Mouse (Mus musculus) kidney, embryonic 14.5 days (tissue): Measurements from ENCODE around the gene Srl. TPM values are rescaled to one million over a fixed set of nuclear protein-coding genes. Genes with fewer than 3 reads are reported as not detected.

Experiments used
- ATAC-seq: fragments of 200-750 bp; cut with Nextera tagmentation; 2 replicates; pipeline ENCODE4 v1.8.0; 2017; ENCODE audit warnings: moderate number of reproducible peaks, mild to moderate bottlenecking, moderate TSS enrichment, moderate library complexity; ENCODE audit not compliant: low FRiP score, low TSS enrichment
- H3K27ac ChIP-seq: fragments of 300-500 bp; sonication (generic); 2 replicates; pipeline ENCODE4 v1.5.1; 2014; ENCODE audit warnings: low read depth, mild to moderate bottlenecking, low read length, moderate library complexity, mixed read lengths
- H3K27me3 ChIP-seq: fragments of 300-500 bp; sonication (generic); 2 replicates; pipeline ENCODE4 v1.6.1; 2014; ENCODE audit warnings: mild to moderate bottlenecking, low read length; ENCODE audit not compliant: control insufficient read depth, insufficient read depth
- H3K36me3 ChIP-seq: fragments of 300-500 bp; sonication (generic); 2 replicates; pipeline ENCODE4 v1.6.1; 2014; ENCODE audit warnings: low read length, mixed read lengths; ENCODE audit not compliant: control insufficient read depth, insufficient read depth
- H3K4me1 ChIP-seq: fragments of 300-500 bp; sonication (generic); 2 replicates; pipeline ENCODE4 v1.6.1; 2014; ENCODE audit warnings: low read length, mixed read lengths; ENCODE audit not compliant: control insufficient read depth, insufficient read depth
- H3K4me2 ChIP-seq: fragments of 300-500 bp; sonication (generic); replicated peaks from 2 replicates; pipeline ENCODE4 v1.6.1; 2014; ENCODE audit warnings: low read depth, mild to moderate bottlenecking, low read length
- H3K4me3 ChIP-seq: fragments of 300-500 bp; sonication (generic); 2 replicates; pipeline ENCODE4 v1.5.1; 2014; ENCODE audit warnings: mild to moderate bottlenecking, low read length
- H3K9ac ChIP-seq: fragments of 300-500 bp; sonication (generic); 2 replicates; pipeline ENCODE4 v1.6.1; 2014; ENCODE audit warnings: low read depth, mild to moderate bottlenecking, low read length, moderate library complexity
- H3K9me3 ChIP-seq: fragments of 300-500 bp; sonication (generic); 2 replicates; pipeline ENCODE4 v1.6.1; 2016; ENCODE audit warnings: low read length; ENCODE audit not compliant: control insufficient read depth
- WGBS: fragments of 180-500 bp; shearing (Covaris S2); extraction: QIAGEN DNeasy Blood & Tissue Kit; methylation state at CpG from one replicate; pipeline ENCODE4 v1.1.7; 2014; 5-methylcytosine and 5-hydroxymethylcytosine counted together
- polyA plus RNA-seq: library from polyadenylated mRNA; unstranded; fragments of >200 nt; fragmentation: Nextera tagmentation; extraction: Ambion mirVana; gene quantifications from 2 replicates; pipeline ENCODE4 v1.2.1, GENCODE M21; 2014

Srl gene
- polyA plus RNA-seq, 1 experiment from 2014 or later: 21.1 TPM

GRCm38 (mm10) chr16:4497762-4498607, 43.6 kb downstream of the Srl start:
- no peak overlapping the region for H3K4me2 ChIP-seq
- H3K4me3 ChIP-seq: no peak overlapping the region
- H3K27ac ChIP-seq: no peak overlapping the region
- no peaks in the 10 kb centered on the region for H3K9me3 ChIP-seq
- H3K9ac ChIP-seq: no peak overlapping the region
- 52% methylated on average over 8 of the region's 8 CpGs for WGBS
- H3K36me3 ChIP-seq: no peaks in the 10 kb centered on the region
- H3K27me3 ChIP-seq: no peaks in the 10 kb centered on the region
- ATAC-seq: peak; percentile 34; the same call in 1 of the 2 replicates
- peaks cover 7% of the 10 kb centered on the region for H3K4me1 ChIP-seq

GRCm38 (mm10) chr16:4496470-4496869, 45.1 kb downstream of the Srl start:
- H3K36me3 ChIP-seq: peaks cover 2% of the 10 kb centered on the region; the same call in 1 of the 2 replicates
- H3K4me2 ChIP-seq: no peak overlapping the region
- H3K9ac ChIP-seq: no peak overlapping the region
- H3K4me1 ChIP-seq: peaks cover 8% of the 10 kb centered on the region
- 84% methylated on average over 3 of the region's 3 CpGs for WGBS
- ATAC-seq: no peak
- H3K4me3 ChIP-seq: no peak overlapping the region
- no peaks in the 10 kb centered on the region for H3K9me3 ChIP-seq
- no peaks in the 10 kb centered on the region for H3K27me3 ChIP-seq
- H3K27ac ChIP-seq: no peak overlapping the region

GRCm38 (mm10) chr16:4495861-4496260, 45.8 kb downstream of the Srl start:
- Histone ChIP-seq H3K4me2 (no peak overlapping the region), H3K9ac (no peak overlapping the region), H3K4me3 (no peak overlapping the region), H3K9me3 (no peaks in the 10 kb centered on the region), H3K36me3 (peaks cover 2% of the 10 kb centered on the region; the same call in 1 of the 2 replicates), H3K27me3 (no peaks in the 10 kb centered on the region), H3K27ac (no peak overlapping the region), H3K4me1 (peaks cover 8% of the 10 kb centered on the region)
- 76% methylated on average over 5 of the region's 5 CpGs for WGBS
- no peak for ATAC-seq

DNA sequence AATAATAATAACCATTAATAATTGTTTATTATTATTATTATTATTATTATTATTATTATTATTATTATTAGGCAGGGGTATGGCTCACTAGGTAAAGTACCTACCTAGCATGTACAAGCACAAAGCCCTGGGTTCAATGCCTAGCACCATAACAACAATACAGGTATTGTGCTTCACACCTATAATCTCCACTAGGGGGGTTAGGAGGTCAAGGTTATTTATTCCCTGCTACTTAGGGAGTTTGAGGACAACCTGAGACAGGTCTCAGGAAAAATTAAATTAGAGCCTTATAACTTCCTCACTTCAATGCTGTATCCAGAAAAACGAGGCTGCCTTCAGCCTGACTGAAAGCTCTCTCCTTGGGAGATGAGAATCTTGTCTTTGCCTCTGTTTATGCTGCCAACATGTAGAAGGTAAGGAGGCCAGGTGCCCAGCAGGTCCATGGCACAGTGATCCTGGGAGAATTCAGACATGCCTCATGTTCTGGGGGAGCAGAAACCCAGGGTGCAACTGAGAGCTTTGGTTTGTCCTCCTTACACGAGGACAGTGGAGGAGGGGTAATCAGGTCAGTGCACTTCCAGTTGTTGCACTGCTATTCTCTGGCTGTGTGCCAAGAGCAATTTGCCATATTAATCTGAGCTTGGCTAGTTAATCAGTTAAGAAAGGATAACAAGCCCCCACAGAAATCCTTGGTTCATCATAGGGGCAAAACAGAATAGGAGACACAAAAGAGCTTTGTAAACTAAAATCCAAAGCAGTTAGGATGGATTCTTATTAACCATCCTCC, 48.6 kb downstream of the Srl start:
- H3K27ac ChIP-seq: peak overlapping the region; percentile 56; the same call in 1 of the 2 replicates
- no peak for ATAC-seq
- no peak overlapping the region for H3K4me3 ChIP-seq
- H3K9ac ChIP-seq: no peak overlapping the region
- WGBS: 39% methylated on average over 2 of the region's 2 CpGs
- H3K27me3 ChIP-seq: no peaks in the 10 kb centered on the region
- peaks cover 11% of the 10 kb centered on the region for H3K4me1 ChIP-seq
- no peaks in the 10 kb centered on the region for H3K9me3 ChIP-seq
- H3K36me3 ChIP-seq: peaks cover 2% of the 10 kb centered on the region; the same call in 1 of the 2 replicates
- no peak overlapping the region for H3K4me2 ChIP-seq

GRCm38 (mm10) chr16:4489114-4489624, 52.4 kb downstream of the Srl start:
- H3K4me2 ChIP-seq: no peak overlapping the region
- peaks cover 11% of the 10 kb centered on the region for H3K36me3 ChIP-seq
- peaks cover 7% of the 10 kb centered on the region; the same call in 1 of the 2 replicates for H3K4me1 ChIP-seq
- peak; percentile 90 for ATAC-seq
- H3K27me3 ChIP-seq: no peaks in the 10 kb centered on the region
- peak overlapping the region; percentile 71; the same call in 1 of the 2 replicates for H3K27ac ChIP-seq
- H3K9me3 ChIP-seq: no peaks in the 10 kb centered on the region
- no peak overlapping the region for H3K4me3 ChIP-seq
- H3K9ac ChIP-seq: no peak overlapping the region
- 71% methylated on average over 11 of the region's 11 CpGs for WGBS

DNA sequence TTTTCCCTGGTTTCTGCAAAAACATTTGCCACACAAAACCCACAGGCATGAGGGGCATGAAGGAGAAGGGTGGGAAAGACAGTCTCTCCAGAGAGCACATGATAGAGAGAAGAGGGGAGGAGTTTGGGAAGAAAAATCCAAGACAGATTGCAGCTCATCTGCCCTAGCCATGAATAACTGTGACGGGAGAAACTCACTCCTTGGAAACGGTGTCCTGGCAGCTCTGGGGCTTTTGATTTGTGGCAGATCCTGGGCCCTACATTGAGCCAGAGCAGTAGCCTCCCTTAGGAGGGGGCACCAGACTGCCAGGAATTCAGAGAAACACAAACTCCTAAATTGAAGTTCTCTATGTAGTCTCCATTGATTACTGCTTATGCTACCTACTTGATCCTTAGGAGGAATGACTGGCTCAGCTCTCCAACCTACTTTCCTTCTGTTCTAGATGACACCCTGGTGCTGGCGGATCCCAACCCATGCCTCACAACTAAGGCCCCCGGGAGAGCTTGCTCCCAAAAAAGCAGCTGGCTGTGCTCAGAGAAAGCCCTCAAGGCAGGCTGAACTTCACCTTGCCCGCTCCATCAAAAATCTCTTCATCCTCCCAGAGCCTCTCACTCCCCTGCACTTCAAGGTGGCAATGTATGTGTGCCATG, 60.9 kb downstream of the Srl start:
- no peak overlapping the region for H3K9ac ChIP-seq
- H3K4me1 ChIP-seq: no peaks in the 10 kb centered on the region
- H3K27ac ChIP-seq: no peak overlapping the region
- no peak overlapping the region for H3K4me3 ChIP-seq
- ATAC-seq: no peak
- 68% methylated on average over 5 of the region's 5 CpGs for WGBS
- H3K9me3 ChIP-seq: no peaks in the 10 kb centered on the region
- no peaks in the 10 kb centered on the region for H3K27me3 ChIP-seq
- H3K36me3 ChIP-seq: peaks cover 13% of the 10 kb centered on the region; the same call in 1 of the 2 replicates
- H3K4me2 ChIP-seq: no peak overlapping the region

DNA sequence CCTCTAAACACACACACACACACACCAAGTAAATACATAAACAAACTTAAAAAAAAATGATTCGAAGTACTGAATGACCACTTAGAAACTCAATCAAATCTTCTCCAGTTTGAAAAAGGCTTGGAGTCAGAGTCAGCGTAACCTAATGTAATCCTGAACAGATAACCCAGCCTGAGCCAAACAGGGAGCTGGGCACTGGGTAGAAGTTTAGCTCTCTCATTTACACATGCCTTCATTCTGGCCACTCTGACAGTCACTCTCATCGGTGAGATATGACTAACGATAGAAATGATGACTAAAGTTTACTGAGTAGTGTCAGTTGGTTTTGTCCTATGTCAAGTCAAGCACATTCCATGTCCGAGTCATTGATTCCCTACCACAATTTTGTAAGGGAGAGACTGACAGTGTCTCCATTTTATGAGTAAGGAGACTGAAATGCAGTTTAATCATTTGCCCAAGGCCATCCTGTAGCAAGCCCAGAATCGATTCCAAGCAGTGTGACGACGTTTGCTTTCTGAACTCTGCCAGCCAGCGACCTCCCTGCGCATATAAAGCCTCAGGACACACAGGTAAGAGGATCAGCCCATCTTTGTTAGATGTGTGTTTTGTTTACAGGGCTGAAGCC, 63.9 kb downstream of the Srl start:
- Histone ChIP-seq H3K9ac (no peak overlapping the region), H3K9me3 (no peaks in the 10 kb centered on the region), H3K27ac (no peak overlapping the region), H3K4me3 (no peak overlapping the region), H3K27me3 (no peaks in the 10 kb centered on the region), H3K36me3 (peaks cover 5% of the 10 kb centered on the region; the same call in 1 of the 2 replicates), H3K4me1 (0 out of 2 replicates have a peak, but pooled peaks cover 7% of the 10 kb centered on the region), H3K4me2 (no peak overlapping the region)
- ATAC-seq: no peak
- WGBS: 81% methylated on average over 10 of the region's 10 CpGs
